Mouse (Mus musculus) macrophage (primary cell): ENCODE results near the gene Cntn4. TPM values are rescaled to one million over a fixed set of nuclear protein-coding genes. Genes with fewer than 3 reads are reported as not detected.

Experiments used
- H3K27ac ChIP-seq: fragments of 350-480 bp; formaldehyde crosslinking; 2 replicates; pipeline ENCODE4 v1.9.0; 2021
- H3K36me3 ChIP-seq: fragments of 350-480 bp; formaldehyde crosslinking; 2 replicates; pipeline ENCODE4 v1.9.0; 2021; ENCODE audit errors: inconsistent target
- H3K4me3 ChIP-seq: fragments of 350-480 bp; formaldehyde crosslinking; 2 replicates; pipeline ENCODE4 v1.9.0; 2021; ENCODE audit errors: inconsistent target
- H3K79me2 ChIP-seq: fragments of 350-480 bp; formaldehyde crosslinking; 2 replicates; pipeline ENCODE4 v1.9.0; 2021; ENCODE audit errors: inconsistent target
- WGBS: methylation state at CpG from one replicate; pipeline ENCODE4 v1.1.7; 2026; ENCODE audit warnings: inconsistent platforms; ENCODE audit not compliant: missing documents; 5-methylcytosine and 5-hydroxymethylcytosine counted together
- polyA plus RNA-seq: library from polyadenylated mRNA; stranded (reverse); fragments of 250-400 nt; gene quantifications from 3 replicates; pipeline ENCODE4 v1.2.4, GENCODE M21; 2018; ENCODE audit warnings: inconsistent platforms
- total RNA-seq, 78 experiments: library from RNA; depleted of rRNA; stranded (reverse); fragments of 250-400 nt; gene quantifications; 1 replicate in 9 of 78; 2 replicates in 24 of 78; 3 replicates in 43 of 78; 4 replicates in 2 of 78; pipeline ENCODE4 v1.2.4; 2018; ENCODE audit warnings: inconsistent platforms in 56 of 78

The Cntn4 gene
- total RNA-seq (2018; cell fraction: chromatin; rRNA removed): not detected
- total RNA-seq (2018; cell fraction: cytosol; rRNA removed): under 1 TPM in 1 of 26 experiments, not detected in 25; 0.37 TPM
- not detected for total RNA-seq (2018; cell fraction: nucleus; rRNA removed)
- polyA plus RNA-seq: not detected in 3 replicates

DNA sequence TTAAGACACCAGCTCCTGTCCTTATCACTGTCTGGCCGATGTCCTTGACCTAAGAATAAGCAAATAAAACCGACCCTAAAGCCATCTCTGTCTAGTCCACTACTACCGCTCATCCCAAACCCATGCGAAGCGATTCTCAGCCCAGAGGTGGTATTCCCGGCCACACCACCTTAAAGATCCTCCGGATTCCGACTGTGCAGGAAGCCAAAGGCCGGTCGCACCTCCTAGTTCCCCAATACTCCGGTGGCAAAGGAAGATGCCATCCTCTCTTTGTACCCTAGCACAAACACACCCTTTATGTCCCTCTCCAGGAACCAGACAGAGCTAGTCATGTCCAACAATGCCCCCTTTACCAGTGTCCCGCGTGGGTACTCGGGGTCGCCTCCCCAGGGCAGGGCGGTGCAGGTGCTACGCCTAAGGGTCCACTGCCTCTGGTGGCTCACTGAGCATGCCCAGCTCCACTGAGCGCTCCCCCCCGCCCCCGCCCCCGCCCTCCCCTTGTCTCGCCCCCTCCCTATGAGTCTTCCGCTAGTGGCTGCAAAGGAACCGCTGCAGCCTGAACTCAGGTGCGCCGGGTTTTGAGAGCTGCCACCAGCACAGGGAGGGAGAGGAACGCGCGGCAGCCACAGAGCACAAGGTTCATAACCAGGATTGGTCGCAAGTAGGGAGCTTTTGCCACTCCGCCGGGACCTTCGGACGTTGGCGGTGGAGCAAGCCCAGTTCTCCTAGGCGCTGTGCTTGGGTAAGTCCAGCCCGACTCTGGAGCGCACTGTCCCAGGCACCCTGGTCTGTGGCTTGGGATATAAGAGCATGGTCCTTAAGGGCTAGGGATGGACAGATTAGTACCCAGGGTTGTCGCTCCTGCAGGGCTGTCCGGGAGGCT lies at the start of gene Cntn4:
Gene Cntn4, plus strand, starts transcription at position 512 of the 883 bp plus-strand sequence.
- no peak within 1 kb of the TSS for H3K27ac ChIP-seq
- WGBS: 9% methylated on average over 34 of the region's 40 CpGs
- no peak within 1 kb of the TSS for H3K4me3 ChIP-seq
- H3K79me2 ChIP-seq: no peaks in the 10 kb centered on the region
- H3K36me3 ChIP-seq: no peaks in the 10 kb centered on the region

DNA sequence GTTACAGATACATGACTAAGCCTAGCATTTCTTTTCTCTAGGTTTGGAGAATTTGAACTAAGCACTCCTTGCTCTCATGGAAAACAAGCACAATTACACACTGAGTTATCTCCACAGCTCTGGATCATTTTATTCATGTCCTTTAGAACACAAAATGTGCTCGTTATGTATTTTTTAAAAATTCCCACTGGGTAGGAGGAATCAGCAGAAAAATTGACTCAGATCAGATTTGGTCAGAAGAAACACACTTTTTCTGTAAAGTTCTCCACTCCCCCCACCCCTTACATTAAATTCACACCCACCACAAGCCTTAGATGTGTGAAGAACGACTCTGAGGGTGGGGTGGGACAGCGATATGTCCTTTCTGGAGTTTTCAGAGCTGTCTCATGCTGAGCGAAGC lies 3.2 kb upstream of the Cntn4 start:
- no peak overlapping the region for H3K4me3 ChIP-seq
- 77% methylated on average over 4 of the region's 4 CpGs for WGBS

DNA sequence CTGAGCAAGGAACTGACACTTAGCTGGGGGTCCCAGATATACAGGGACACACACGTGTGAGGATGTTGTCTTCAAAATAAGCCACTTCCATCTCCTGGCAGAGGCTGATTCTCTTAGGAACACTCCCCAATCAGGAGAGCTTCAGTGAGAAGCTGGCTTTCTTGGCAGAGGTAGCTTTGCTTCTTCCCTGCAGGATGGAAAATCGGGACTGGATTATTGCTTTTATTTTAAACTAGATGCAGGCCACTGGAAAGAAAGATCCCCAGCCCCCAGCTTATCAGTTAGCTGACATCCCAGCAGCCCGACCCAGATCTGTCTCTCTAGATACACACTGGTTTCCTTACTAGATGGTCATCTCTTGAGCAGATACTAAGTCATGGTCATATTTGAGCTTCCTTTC lies 2.4 kb upstream of the Cntn4 start:
- WGBS: 50% methylated on average over 3 of the region's 3 CpGs
- no peaks in the 10 kb centered on the region for H3K36me3 ChIP-seq
- H3K4me3 ChIP-seq: no peak overlapping the region
- H3K79me2 ChIP-seq: no peaks in the 10 kb centered on the region
- no peak overlapping the region for H3K27ac ChIP-seq

More for the DNA sequence above, 3.2 kb upstream of the Cntn4 start:
- H3K36me3 ChIP-seq: no peaks in the 10 kb centered on the region
- no peaks in the 10 kb centered on the region for H3K79me2 ChIP-seq
- no peak overlapping the region for H3K27ac ChIP-seq

DNA sequence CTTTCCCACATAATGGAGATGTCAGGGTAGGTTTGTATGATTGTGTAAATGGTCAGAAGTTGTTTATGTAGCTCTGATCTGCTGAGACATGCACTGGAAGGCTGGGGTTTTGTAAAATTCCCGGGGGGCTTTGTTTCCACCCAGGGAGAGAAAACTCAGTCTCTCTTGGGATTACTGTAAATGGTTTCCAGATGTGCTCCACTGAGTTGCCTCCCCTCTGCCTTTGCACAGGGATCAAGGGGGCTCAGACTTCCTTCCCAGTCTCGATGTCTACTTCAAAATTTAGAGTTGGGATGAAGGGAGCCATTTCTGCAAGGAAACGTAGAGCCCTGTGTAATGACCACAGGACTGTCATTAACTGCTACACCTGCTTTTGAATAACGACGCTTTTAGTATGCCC lies 823 bp upstream of the Cntn4 start:
- Histone ChIP-seq H3K4me3 (no peak overlapping the region), H3K36me3 (no peaks in the 10 kb centered on the region), H3K79me2 (no peaks in the 10 kb centered on the region), H3K27ac (no peak overlapping the region)
- 50% methylated on average over 5 of the region's 5 CpGs for WGBS

DNA sequence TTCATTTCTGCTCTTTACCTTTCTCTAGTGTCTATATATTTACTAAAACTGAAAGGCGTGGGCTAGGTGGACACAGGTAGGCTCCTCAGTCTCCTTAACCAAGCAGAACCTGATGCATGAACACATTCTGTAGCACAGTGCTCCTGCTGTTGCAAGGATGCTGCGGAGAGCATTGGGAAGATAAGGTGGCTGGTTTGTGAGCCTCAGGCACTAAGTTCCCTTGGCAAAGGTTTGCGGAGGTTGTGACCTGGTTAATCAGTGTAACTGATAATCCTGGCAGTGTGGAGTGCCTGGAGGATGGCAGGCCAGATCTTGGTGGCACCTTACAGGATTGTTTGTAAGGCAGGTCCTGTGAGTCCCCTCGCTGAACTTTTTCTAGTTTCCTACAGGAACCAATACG lies 1.3 kb downstream of the Cntn4 start:
- Histone ChIP-seq H3K27ac (no peak overlapping the region), H3K4me3 (no peak overlapping the region), H3K36me3 (no peaks in the 10 kb centered on the region), H3K79me2 (no peaks in the 10 kb centered on the region)
- WGBS: 18% methylated on average over 5 of the region's 5 CpGs

DNA sequence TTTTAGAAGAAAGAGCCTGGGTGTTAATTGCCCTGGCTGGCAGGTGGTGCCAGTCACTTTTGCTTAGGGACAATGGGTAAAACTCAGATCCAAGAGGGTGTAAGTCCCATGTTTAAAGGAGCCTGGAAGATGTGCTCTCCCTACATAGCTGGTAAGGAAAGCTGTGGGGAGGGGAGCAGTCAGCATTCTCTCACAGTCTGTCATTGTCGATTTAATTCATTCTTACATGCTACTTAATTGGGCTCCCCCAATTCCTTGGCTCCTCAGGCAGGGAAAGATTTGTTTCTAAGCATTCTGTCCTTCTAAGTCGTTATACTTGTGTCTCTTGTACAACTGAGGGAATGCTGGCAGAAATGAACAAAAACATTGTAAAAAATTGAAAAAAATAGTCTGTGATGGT lies 4.0 kb downstream of the Cntn4 start:
- no peaks in the 10 kb centered on the region for H3K36me3 ChIP-seq
- 46% methylated on average over 2 of the region's 2 CpGs for WGBS
- no peak overlapping the region for H3K4me3 ChIP-seq
- no peak overlapping the region for H3K27ac ChIP-seq
- no peaks in the 10 kb centered on the region for H3K79me2 ChIP-seq

DNA sequence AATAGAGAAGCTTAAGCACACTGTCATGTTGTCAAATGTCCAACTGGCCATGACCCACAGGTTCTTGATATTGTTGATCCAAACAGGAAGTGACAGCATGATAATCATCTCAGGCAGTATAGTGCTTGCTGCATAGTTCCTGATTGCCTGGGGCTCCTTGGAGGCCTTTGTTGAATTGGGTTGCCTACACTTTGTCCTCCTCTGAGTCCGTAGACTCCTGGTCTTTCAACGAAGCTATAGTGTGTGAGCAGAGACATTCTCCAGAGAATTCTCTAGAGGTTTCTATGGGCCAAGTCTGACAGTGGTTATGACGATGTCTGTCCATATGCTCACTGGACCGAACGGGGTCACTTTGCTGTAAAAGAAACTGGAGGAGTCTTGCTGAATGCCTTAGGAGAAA lies 5.8 kb downstream of the Cntn4 start:
- WGBS: 86% methylated on average over 5 of the region's 5 CpGs
- no peak overlapping the region for H3K27ac ChIP-seq
- H3K36me3 ChIP-seq: no peaks in the 10 kb centered on the region
- no peaks in the 10 kb centered on the region for H3K79me2 ChIP-seq
- no peak overlapping the region for H3K4me3 ChIP-seq

DNA sequence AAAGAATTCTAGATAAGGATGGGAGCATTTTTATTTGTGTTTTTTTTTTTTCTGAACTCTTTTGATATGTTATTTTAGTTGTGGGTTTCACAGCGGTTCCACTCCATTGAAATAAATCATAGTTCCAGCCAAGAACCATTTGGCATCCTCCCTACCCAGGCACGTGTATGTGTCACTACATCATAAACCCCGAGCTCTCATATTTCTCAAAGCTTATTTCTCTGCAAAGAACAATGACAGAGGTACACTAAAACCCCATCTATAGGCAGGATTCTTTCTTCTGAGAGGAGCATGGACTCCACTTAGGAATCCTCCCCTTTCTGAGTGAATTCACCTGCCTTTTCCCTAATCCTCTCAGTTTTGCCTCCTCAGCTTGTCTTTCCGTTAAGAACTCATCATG lies 6.7 kb downstream of the Cntn4 start:
- Histone ChIP-seq H3K79me2 (no peaks in the 10 kb centered on the region), H3K36me3 (no peaks in the 10 kb centered on the region), H3K27ac (no peak overlapping the region), H3K4me3 (no peak overlapping the region)
- WGBS: 72% methylated on average over 4 of the region's 4 CpGs

DNA sequence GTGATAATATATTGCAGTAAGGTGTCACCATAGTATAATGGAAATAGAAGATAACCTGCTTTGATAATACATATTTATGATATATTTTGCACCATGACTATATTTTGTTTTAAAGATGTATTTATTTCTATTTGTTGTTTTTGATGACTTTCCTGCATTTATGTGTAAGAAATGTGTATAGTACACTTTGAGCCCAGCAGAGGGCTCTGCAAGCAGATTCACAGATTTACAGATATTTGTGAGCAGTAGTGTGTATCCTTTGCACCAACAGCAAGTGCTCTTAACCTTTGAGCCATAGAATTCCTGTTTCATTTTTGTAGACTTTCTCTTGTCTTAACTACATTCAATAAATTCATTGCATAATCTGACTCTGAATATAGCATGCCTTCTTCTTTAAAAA lies 10.7 kb downstream of the Cntn4 start:
- H3K36me3 ChIP-seq: no peaks in the 10 kb centered on the region

DNA sequence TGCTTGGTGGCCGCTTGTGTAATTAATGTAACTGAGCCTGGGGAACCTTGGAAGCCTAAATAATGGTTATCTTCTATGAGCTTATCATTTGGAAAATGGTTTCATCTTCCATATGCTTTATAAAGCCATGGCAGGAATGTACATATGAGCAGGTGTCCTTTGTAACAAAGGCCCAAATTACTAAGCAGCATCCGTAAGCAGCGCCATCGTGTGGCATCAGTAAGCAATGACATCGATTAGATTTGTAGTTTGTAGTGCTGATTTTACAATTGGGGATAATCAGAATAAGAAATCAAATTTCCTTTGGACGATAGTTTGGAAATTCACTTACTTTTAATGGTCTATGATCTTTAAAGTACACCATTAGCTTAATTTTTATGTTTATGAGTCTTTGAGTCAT lies 64.6 kb downstream of the Cntn4 start:
- no peaks in the 10 kb centered on the region for H3K79me2 ChIP-seq
- WGBS: 28% methylated on average over 6 of the region's 6 CpGs
- H3K36me3 ChIP-seq: no peaks in the 10 kb centered on the region
- no peak overlapping the region for H3K4me3 ChIP-seq
- no peak overlapping the region for H3K27ac ChIP-seq

More for the DNA sequence above, 10.7 kb downstream of the Cntn4 start:
- Histone ChIP-seq H3K4me3 (no peak overlapping the region), H3K27ac (no peak overlapping the region), H3K79me2 (no peaks in the 10 kb centered on the region)

DNA sequence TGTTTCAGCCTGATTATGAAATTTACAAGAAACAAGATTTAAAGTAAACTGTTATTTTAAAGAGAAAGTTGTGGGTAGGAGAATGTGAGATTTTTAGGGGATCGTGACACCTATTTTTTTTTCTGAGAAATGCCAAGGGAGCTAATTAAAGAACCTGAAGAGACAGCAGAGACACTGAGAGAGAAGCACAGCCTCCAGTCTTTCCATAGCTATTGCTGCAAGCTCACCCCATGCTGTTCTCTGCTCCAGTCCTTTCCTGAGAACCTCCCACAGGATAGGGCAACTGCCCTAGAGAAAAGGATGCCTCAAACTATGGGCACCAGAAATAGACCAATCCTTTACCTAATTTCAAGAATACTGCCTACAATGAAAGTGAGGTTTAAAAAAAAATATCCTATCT lies 103.2 kb downstream of the Cntn4 start:
- H3K79me2 ChIP-seq: no peaks in the 10 kb centered on the region
- H3K36me3 ChIP-seq: no peaks in the 10 kb centered on the region
- H3K27ac ChIP-seq: no peak overlapping the region
- no peak overlapping the region for H3K4me3 ChIP-seq
- WGBS: 60% methylated on average over 1 of the region's 1 CpGs

DNA sequence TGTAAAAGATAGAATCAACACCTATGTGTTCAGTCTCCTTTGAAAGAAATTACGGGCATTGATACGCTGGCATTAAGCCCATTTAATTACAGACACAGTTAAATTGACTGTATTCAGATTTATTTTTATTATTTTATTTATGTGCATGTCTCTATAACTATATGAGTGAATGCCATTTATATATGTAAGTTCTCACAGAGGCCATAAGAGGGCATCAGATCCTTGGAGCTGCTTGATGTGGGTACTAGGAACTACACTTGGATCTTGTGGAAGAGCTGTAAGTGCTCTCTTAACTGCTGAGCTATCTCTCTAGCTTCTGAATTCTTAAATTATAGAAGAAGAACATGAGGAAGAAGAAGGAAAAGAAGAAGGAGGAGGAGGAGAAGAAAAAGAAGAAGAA lies 111.0 kb downstream of the Cntn4 start:
- Histone ChIP-seq H3K36me3 (no peaks in the 10 kb centered on the region), H3K4me3 (no peak overlapping the region), H3K79me2 (no peaks in the 10 kb centered on the region), H3K27ac (no peak overlapping the region)
- WGBS: 92% methylated on average over 2 of the region's 2 CpGs

DNA sequence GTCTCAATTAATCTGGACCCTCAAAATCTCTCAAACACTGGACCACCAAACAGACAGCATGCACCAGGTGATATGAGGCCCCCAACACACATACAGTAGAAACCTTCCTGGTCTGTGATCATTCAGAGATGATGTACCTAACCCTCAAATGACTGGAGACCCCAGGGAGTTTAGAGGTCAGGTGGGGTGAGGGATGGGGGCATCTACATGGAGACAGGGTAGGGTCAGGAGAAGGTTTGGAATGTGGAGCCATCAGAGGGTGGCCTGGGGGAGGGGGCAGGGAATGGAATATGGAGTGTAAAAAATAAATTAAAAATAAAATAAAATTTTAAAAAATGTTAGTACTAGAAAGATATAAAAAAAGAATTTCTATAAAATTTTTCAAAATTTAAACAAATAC lies 157.6 kb downstream of the Cntn4 start:
- H3K4me3 ChIP-seq: no peak overlapping the region
- H3K27ac ChIP-seq: no peak overlapping the region
- no peaks in the 10 kb centered on the region for H3K36me3 ChIP-seq
- no peaks in the 10 kb centered on the region for H3K79me2 ChIP-seq

DNA sequence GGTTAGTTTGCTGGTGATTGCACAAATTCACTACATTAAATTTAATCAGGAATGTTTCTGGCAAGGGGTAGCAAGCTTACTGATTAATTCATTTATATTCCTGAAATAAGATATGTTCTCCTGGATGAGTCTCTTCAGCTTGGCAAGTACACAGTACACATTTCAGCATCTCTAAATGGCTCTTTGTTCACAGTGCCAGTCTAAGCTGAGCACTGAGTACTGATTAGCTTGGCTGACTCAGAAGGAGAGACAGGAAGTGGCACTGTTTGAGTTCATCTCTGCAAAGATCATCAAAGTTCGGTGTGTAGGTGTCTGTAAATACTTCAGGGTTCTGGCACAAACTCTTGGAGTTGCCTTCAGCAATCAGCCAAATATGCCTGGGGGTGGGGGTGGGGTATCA lies 169.8 kb downstream of the Cntn4 start:
- H3K79me2 ChIP-seq: no peaks in the 10 kb centered on the region
- H3K4me3 ChIP-seq: no peak overlapping the region
- H3K36me3 ChIP-seq: no peaks in the 10 kb centered on the region
- 22% methylated on average over 1 of the region's 1 CpGs for WGBS
- H3K27ac ChIP-seq: no peak overlapping the region

DNA sequence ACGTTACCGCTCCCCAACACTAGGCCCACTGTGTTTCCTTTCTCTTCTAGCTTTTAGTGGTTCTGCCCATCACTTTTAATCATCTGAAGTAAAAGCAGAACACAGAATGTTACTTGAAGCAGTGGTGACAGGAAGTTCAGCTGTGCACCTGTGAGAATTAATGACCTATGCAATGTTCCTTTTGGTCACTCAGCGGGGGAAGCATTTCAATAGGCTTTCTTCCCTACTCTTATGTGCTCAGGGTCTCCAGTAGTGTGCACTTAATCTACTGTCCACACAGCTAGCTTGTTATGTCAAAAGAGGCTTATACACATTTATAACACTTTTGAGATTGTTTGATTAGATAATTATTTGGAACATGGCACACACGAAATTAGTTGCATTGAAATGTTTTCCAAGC lies 215.4 kb downstream of the Cntn4 start:
- Histone ChIP-seq H3K4me3 (no peak overlapping the region), H3K79me2 (no peaks in the 10 kb centered on the region), H3K27ac (no peak overlapping the region), H3K36me3 (no peaks in the 10 kb centered on the region)
- 56% methylated on average over 4 of the region's 4 CpGs for whole genome bisulfite sequencing

DNA sequence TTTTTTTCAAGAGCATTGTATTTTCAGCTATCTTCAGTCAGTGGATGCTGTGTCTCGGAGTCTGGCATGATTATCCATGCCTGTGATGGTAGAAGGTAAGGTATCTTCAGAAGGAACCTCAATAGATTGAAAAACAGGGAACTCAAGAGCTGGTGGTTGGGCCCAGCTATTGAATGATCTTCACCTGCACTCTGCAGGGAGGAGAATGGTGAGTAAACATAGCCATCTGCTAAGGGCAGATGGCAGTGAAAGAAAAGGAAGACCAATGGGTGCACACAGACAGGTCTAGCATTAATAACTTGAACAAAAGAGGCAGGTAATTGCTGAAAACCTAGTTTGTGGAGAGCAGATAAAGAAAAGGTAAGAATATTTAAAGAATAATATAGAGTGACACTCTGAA lies 261.0 kb downstream of the Cntn4 start:
- no peaks in the 10 kb centered on the region for H3K36me3 ChIP-seq
- no peak overlapping the region for H3K4me3 ChIP-seq
- WGBS: 78% methylated on average over 1 of the region's 1 CpGs
- H3K27ac ChIP-seq: no peak overlapping the region
- no peaks in the 10 kb centered on the region for H3K79me2 ChIP-seq
